Mouse (Mus musculus) small intestine, adult 2 months (tissue): ENCODE measurements around the gene Lamb3.

Experiments
- CTCF ChIP-seq: fragments of 200-500 bp; IDR thresholded peaks from 2 replicates; pipeline ENCODE4 v1.5.1; 2012; ENCODE audit warnings: low read depth, mild to moderate bottlenecking, control low read depth, inconsistent platforms, low read length, moderate library complexity, mixed read lengths; ENCODE audit not compliant: insufficient replicate concordance, insufficient read length; ENCODE audit errors: extremely low read depth
- POLR2A ChIP-seq: fragments of 200-500 bp; IDR thresholded peaks from 2 replicates; pipeline ENCODE4 v1.6.1; 2012; ENCODE audit warnings: low read depth, mild to moderate bottlenecking, control low read depth, inconsistent platforms, low read length, moderate library complexity

DNA sequence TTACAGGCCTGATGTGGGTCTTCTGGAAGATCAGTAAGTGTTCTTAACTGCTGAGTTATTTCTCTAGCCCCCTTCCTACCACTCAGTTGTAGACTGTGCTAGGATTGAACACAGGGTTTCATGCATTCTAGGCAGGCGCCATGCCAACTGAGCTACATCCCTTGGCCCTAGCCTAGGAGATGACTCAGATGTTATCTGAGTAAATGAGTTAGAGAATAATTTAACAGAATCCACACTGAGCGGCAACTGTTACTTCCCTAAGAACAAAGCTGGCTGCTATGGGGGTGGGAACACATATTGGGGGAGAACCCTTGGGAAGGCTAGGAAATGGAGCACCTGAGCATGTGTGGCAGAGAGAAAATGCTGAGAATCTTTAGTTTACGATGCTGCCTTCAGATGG is 144.1 kb downstream of the Lamb3 start:
- TF ChIP-seq CTCF: no peak
- TF ChIP-seq POLR2A: no peak
